Mouse (Mus musculus) testis, postnatal 10 days (tissue): ENCODE results near the gene Ndufs2.

Experiments used
- DNase-seq: peaks from one replicate; pipeline ENCODE4 v3.0.0; 2021; ENCODE audit warnings: low spot score

Gene Ndufs2

GRCm38 (mm10) chr1:171250680-171251593 lies at the start of gene Ndufs2:
Gene Ndufs2 (minus strand): TSS chr1:171251388.
- no peak for DNase-seq

- no peak for DNase-seq
Measured at GRCm38 (mm10) chr1:171298226-171298625, 47.0 kb upstream of the Ndufs2 start.

- DNase-seq, result no peak
Measured at GRCm38 (mm10) chr1:171295063-171295402, 43.8 kb upstream of the Ndufs2 start.

- peak; percentile 82 for DNase-seq
Measured at GRCm38 (mm10) chr1:171294298-171295062, 43.3 kb upstream of the Ndufs2 start, which contains the start of gene Ufc1. Gene Ufc1 (minus strand): TSS chr1:171295024.

GRCm38 (mm10) chr1:171293906-171294297 lies 42.7 kb upstream of the Ndufs2 start:
- DNase-seq, result peak; percentile 34

GRCm38 (mm10) chr1:171293351-171293750 lies 42.2 kb upstream of the Ndufs2 start:
- DNase-seq, result no peak

GRCm38 (mm10) chr1:171288328-171288727 lies 37.1 kb upstream of the Ndufs2 start:
- no peak for DNase-seq

- peak; percentile 95 for DNase-seq
Measured at GRCm38 (mm10) chr1:171287136-171288081, 36.2 kb upstream of the Ndufs2 start, which contains the start of gene Usp21. Gene Usp21 (minus strand): TSS chr1:171287991.

GRCm38 (mm10) chr1:171286517-171286916 lies 35.3 kb upstream of the Ndufs2 start:
- peak; percentile 51 for DNase-seq

GRCm38 (mm10) chr1:171285096-171285892 lies 34.1 kb upstream of the Ndufs2 start:
- DNase-seq, result no peak

GRCm38 (mm10) chr1:171284491-171284890 lies 33.3 kb upstream of the Ndufs2 start:
- no peak for DNase-seq

GRCm38 (mm10) chr1:171283188-171284160 lies 32.3 kb upstream of the Ndufs2 start:
- no peak for DNase-seq

GRCm38 (mm10) chr1:171282086-171282805 lies 31.1 kb upstream of the Ndufs2 start:
- DNase-seq, result no peak

GRCm38 (mm10) chr1:171281528-171281923 lies 30.3 kb upstream of the Ndufs2 start:
- peak; percentile 90 for DNase-seq

GRCm38 (mm10) chr1:171280916-171281527 lies 29.8 kb upstream of the Ndufs2 start, which contains the start of gene Ppox:
Gene Ppox (minus strand): TSS chr1:171281186.
- peak; percentile 82 for DNase-seq

- DNase-seq, result no peak
Measured at GRCm38 (mm10) chr1:171280250-171280915, 29.2 kb upstream of the Ndufs2 start.

- no peak for DNase-seq
Measured at GRCm38 (mm10) chr1:171279721-171280120, 28.5 kb upstream of the Ndufs2 start.
